Mouse (Mus musculus) mouse trophoblast stem cell (cell line): Measurements from ENCODE around the gene Fbln7.

ENCODE experiments used
- in situ Hi-C, 2 experiments: fragments of 300-500 bp; cut with MseI, MboI; formaldehyde crosslinking; loops; 2 replicates in 1 of 2; 3 replicates in 1 of 2; pipeline ENCODE4 v1.15.1; 2025

The Fbln7 gene

GRCm38 (mm10) chr2:128871656-128872055 lies 8.9 kb downstream of the Fbln7 start:
- in situ Hi-C loops = no loop called here

GRCm38 (mm10) chr2:128872256-128872655 lies 9.5 kb downstream of the Fbln7 start:
- in situ Hi-C loops = no loop called here

GRCm38 (mm10) chr2:128875526-128875925 lies 12.7 kb downstream of the Fbln7 start:
- in situ Hi-C loops = no loop called here

- in situ Hi-C loops = no loop called here
Observed at GRCm38 (mm10) chr2:128881236-128881635, 18.5 kb downstream of the Fbln7 start.

- in situ Hi-C loops = no loop called here
Observed at GRCm38 (mm10) chr2:128885225-128885811, 22.5 kb downstream of the Fbln7 start.

- in situ Hi-C loops = no loop called here
Observed at GRCm38 (mm10) chr2:128887866-128888550, 25.2 kb downstream of the Fbln7 start.

GRCm38 (mm10) chr2:128890661-128891335 lies 28.0 kb downstream of the Fbln7 start:
- in situ Hi-C loops = no loop called here

GRCm38 (mm10) chr2:128892180-128892721 lies 29.5 kb downstream of the Fbln7 start:
- in situ Hi-C loops = no loop called here

GRCm38 (mm10) chr2:128902843-128903242 lies 40.1 kb downstream of the Fbln7 start:
- in situ Hi-C loops = no loop called here

GRCm38 (mm10) chr2:128903661-128904060 lies 40.9 kb downstream of the Fbln7 start:
- in situ Hi-C loops = no loop called here

- in situ Hi-C loops = no loop called here
Observed at GRCm38 (mm10) chr2:128914978-128915377, 52.2 kb downstream of the Fbln7 start.

GRCm38 (mm10) chr2:128916528-128916927 lies 53.7 kb downstream of the Fbln7 start:
- in situ Hi-C loops = no loop called here

GRCm38 (mm10) chr2:128924799-128925198 lies 62.0 kb downstream of the Fbln7 start:
- in situ Hi-C loops = no loop called here

- in situ Hi-C loops = no loop called here
Observed at GRCm38 (mm10) chr2:128928446-128928845, 65.7 kb downstream of the Fbln7 start.

GRCm38 (mm10) chr2:128930704-128931103 lies 67.9 kb downstream of the Fbln7 start:
- in situ Hi-C loops = no loop called here

GRCm38 (mm10) chr2:128936256-128936655 lies 73.5 kb downstream of the Fbln7 start:
- in situ Hi-C loops = no loop called here

- in situ Hi-C loops = no loop called here
Observed at GRCm38 (mm10) chr2:128943538-128944528, 81.1 kb downstream of the Fbln7 start, which contains the start of gene Zc3h8. Zc3h8 (minus strand) TSS chr2:128944077.
